Mouse (Mus musculus) kidney, postnatal 36 days (tissue): Measurements from ENCODE around the gene C1qtnf5.

Experiments
- DNase-seq, 2 experiments: peaks; one replicate each; pipeline ENCODE4 v3.0.0; 2021 to 2022; ENCODE audit warnings: mixed read lengths in 2 of 2

C1qtnf5 gene

DNA sequence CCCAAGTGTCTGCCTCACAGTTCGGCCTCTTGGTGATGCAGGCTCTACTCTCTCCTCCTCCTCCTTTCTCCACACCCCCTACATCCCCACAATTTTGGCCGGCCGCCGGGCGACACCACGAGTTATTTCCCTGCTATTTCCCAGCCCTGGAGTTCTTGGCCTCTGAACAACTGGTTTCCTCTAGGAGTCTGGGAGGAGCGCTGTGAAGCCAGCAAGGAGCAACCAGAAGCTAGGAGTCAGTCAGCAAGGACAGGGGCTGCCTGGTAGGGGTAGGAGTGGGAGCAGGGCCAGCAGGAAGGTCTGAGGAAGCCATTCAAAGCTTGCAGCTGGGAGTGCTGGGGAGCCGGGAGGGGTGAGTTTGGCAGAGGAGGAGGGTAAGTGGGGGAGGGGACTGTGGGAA, at the start of gene C1qtnf5:
Gene C1qtnf5, plus strand, starts transcription at position 136 of the 400 bp plus-strand sequence.
- peak; percentile 87 for DNase-seq

DNA sequence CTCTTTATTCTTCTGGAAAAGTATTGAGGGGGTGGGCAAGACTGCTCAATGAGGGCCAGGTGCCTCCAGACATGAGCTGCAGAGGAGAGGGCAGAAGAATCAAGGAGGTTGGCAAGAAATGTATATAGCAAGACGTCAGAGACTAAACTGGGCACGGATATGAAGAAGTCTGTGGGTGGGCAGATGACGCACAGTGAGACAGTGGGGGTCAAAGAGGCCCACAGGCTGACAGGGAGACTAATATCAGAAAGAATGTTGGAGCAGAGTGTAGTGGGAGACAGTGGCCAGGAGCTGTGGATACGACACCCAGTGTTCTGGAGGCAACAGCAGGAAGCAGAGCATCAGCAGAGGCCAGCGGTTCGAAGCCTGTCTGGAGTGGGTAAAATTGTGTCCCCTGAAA, 48.4 kb upstream of the C1qtnf5 start:
- no peak for DNase-seq

DNA sequence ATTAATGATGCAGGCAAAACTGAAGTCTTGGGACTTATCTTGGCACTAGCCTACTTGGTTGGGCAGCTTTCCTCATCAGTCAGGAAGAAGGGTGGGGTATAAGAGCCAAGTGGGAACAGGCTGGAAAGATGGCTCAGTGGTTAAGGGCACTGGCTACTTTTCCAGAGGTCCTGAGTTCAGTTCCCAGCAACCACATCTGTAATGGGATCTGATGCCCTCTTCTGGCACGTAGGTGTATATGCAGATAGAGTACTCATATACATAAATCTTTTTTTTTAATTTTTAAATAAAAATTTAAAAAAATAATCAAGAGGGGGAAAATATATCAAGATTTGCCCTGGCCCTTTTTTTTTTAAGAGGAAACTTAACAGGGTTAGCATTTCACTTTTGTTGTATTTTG, 41.9 kb upstream of the C1qtnf5 start:
- DNase-seq, result no peak

DNA sequence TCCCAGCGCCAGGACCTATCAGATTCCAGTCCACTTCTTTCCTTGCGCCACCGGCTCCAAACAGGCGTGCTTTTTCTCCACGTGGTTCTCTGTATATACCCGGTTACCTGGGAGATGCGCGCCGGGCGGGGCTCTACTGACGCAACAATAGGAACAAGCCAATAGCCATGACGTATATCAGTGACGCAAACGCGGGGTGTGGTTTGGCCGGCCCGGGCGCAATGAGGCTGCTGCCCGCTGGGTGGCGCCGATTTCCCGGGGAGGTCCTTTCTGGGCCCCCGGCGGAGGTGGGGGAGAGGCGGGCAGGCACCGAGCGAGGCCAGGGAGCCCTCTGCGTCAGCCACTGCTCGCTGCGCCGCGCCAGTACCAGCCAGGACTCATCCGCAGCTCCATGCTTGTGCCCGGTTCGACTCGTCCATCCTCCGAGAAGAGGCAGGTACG, 40.2 kb upstream of the C1qtnf5 start, which contains the start of gene Usp2:
Gene Usp2, plus strand, starts transcription at position 237 of the 441 bp plus-strand sequence.
- peak; percentile 99 to 100 for DNase-seq

DNA sequence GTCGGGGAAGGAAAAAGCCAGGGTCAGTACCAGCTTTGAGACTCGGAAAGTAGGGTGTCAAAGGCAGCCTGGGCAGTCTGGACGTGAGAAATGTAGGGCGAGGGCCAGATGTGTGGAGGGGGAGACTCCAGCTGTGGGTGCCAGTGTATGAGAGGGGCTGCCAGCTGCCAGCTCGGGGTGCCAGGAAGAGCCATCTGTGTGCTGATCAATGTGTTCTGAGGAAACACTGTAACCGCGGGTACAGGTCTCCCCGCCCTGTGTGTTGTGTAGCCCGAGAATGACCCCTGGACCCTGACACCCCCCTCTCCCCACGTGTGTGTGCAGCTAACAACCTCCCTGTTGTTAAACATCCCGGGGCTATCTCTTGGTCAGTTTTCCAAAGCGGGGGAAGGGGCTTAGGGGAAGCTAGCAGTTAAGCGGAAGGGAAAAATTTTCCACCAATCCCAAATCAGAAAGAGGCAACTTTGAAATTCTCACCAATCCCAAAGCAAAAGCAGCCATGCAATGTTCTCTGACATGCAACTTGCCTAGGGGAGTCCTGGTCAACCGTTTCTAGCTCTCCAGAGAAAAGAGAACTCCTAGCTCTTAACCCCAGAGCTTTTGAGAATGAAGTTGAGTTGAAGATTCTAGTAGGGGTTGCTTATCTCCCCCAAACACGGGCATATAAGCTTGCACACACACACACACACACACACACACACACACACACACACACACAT, 39.6 kb upstream of the C1qtnf5 start:
- no peak for DNase-seq

DNA sequence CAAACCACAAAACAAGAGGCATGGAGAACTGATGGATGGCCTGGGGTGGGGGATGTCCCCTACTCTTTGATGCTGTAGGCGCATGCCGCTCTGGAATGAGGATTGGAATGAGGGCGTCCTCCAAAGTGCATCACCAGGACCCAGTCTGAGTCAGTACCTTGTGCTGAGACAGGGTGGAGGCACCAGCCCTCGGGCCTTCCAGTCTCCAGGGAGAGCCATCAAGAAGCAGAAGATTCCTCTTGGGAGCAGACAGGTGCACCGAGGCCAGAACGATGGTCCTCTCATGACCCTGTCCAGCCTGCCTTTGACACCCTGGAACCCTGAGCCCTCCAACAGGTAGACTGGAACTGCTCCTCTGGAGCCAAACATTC, 39.1 kb upstream of the C1qtnf5 start:
- DNase-seq, result no peak

DNA sequence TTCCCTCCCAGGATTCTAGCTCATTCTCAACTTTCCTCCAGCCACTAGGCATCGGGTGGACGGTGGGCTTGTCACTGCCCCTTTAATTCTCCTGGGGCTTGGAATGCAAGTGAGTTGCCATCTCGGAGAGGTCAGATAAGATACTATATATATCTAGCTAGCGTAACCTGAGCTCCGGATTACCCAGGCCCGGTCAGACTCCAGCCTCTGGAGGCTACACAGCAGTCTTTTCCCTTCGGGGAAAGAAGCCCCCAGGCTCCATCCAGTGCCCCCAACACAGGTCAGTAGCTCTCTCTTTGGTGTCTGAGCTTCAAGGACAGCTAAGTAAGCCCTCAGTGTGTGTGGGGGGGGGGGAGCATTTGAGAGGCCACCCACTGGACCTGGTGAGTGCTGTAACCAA, 37.8 kb upstream of the C1qtnf5 start:
- DNase-seq, result no peak

DNA sequence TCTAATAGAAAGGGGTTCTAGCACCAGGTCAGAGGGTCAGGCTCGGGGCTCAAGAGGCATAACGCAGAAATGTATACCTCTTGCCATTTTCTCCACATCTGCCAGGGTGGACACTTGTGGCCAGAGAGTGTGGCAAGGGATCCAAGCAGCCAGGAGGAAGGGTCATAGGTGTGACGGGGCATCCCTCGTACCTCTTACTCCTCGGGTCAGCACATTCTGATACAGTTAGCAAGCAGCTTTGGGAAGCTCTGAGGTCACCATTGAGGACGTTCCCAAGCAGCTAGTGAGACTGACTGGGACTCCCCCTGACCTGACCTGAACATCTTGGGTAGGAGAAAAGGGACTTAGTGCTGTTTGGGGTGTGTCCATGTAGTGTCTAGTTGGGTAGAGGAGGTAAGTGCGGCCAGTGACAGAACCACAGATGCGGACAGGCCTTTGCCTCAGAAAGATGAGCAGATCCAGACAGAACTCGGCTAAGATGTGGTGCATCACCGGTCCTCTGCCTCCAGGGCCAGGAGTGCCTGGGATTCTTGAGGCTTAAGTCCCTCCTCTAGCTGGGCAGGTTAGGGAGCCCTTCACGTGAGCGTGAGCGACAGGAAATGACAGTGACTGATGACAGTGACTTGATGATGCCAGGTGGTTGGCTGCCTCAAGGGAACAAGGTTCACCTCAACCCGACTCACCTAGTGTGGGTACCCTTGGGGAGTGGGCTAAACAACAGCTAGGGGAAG, 36.8 kb upstream of the C1qtnf5 start:
- no peak for DNase-seq

DNA sequence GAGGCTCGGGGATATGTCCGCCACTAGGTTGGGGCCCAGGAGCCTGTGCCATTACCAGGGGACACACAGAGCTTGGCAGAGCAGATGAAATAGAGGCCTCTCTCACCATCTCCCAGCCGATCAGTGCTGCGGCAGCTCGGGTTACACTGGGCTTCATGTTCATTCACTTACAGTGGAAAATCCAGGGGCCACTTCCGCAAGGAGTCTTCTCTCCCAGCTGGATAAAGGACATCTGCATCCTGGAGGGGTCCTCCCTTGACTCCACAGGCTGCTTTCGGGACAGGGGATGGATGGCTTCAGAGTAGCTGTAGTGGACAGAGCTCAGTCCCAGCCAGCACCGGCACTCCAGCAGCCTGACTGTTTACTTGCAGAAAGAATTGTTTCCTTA, 36.2 kb upstream of the C1qtnf5 start:
- DNase-seq, result no peak

DNA sequence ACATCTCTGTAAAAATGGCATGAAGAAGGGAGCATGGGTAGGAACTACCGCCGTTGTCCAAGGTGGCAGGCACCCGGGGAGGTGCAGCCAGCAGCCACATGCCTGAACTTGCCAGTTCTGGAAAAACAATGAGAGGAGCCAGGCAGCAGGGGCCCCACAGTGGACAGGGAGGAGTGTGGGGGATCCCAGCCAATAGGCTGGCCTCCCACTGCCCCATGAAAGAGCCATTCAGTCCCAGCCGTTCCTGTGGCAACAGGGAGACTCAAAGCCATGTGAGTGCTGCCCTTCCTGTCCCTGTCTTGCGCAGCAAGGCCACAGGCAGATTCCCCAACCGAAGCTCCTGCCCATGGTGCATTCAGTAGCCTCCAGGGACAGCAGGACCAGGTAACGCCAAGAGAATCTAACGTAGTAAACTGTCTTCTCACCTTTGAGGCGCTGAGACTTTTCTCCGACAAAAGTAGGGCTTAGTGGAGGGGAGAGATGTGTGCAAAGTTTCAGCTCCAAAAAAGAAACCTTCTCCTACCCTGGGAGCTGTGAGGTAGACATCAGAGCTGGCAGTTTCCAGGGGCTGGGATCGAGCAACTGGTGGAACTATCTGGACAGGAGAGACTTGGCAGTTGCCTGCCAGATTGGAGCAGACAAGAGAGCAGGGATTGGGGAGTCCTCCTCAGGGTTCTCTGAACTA, 35.0 kb upstream of the C1qtnf5 start:
- DNase-seq, result no peak

DNA sequence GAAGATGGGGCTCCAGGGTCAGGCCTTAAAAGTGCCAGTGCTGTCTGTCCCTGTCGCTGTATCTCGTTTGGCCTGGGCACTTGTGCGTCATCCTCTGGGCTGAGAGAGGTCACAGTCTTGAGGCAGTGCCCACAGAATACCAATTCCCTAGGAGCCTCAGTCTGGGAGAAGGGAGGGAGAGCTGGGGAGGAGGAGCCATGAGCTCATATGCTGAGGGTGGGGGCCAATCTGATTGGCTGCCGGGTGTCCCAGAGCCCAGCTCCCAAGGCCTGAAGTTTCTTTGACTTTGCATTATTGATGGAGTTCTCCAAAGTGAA, 34.5 kb upstream of the C1qtnf5 start:
- no peak for DNase-seq

DNA sequence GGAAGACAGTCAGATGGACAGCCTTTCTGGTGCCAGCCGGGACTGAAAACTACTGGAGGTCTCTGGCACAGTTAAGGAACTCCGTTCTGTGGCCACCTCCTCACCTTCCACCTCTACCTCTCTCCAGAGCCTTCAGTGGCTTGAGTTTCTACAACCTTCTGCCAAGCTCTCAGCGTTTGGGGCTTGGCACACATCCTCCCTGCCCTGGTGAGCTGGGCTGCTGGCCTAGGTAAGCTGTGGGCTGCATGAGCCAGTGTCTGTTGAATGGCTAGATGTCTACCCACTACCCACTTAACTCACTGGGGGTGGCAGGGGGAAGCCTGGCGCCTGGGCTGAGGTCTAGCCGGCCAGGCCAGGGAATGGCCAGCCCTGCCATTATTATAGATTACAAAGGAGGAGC, 33.9 kb upstream of the C1qtnf5 start:
- DNase-seq, result no peak

DNA sequence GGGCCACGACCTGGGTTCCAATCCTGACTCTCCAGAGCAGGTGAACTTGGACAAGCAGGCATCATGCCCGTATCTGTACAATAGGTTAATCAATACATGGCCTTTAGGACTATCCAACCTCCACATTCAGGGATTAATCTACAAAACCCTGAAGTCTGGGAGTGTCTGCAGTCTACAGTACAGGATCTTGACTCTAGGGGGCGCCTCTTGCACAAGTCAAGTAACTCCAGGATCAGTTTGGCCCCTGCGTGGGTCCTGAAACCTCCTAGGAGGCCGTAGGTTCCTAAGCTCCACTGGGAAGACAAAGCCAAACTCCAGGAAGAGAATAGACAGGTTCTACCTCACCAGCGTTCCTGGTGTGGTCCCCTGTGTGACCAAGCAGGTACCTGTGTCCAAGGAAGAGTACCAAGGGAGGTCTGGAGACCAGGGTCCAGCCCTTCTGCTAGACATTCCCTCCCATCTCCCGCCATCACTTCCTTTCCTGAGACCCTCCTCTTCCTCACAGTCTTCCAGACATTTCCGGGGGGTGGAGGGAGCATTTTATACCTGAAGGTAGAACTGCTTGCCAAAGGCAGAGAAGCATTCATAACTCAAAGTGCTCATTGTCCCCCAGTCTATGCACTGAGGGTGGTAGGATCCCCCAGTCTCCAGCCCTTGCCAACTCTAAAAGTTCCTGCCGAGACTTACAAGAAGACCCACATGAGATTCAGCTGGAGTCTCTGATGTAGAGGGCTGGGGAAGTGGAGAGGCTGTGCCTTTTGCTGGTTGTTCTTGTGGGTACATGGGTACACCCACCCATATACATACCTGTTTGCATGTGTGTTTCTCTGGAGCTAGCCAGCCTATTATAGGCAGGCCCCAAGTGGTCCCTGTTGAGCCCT, 32.4 kb upstream of the C1qtnf5 start:
- DNase-seq, result peak; percentile 66 to 83

DNA sequence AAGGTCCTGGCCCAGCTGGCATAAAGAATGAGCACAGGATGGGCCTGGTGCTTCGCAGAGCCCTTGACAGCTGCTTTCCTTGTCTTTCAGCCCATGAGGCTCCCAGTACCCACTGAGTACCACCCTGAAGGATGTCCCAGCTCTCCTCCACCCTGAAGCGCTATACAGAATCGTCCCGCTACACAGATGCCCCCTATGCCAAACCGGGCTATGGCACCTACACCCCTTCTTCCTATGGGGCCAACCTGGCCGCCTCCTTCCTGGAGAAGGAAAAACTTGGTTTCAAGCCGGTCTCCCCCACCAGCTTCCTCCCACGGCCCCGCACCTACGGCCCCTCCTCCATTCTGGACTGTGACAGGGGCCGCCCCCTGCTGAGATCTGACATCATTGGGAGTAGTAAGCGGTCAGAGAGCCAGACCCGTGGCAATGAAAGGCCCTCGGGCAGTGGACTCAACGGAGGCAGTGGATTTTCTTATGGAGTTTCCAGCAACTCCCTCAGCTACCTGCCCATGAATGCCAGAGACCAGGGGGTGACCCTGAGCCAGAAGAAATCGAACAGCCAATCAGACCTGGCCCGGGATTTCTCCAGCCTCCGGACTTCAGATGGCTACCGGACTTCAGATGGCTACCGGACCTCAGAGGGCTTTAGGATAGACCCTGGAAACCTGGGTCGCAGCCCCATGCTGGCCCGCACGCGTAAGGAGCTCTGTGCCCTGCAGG, 31.6 kb upstream of the C1qtnf5 start:
- peak; percentile 64 to 66 for DNase-seq

DNA sequence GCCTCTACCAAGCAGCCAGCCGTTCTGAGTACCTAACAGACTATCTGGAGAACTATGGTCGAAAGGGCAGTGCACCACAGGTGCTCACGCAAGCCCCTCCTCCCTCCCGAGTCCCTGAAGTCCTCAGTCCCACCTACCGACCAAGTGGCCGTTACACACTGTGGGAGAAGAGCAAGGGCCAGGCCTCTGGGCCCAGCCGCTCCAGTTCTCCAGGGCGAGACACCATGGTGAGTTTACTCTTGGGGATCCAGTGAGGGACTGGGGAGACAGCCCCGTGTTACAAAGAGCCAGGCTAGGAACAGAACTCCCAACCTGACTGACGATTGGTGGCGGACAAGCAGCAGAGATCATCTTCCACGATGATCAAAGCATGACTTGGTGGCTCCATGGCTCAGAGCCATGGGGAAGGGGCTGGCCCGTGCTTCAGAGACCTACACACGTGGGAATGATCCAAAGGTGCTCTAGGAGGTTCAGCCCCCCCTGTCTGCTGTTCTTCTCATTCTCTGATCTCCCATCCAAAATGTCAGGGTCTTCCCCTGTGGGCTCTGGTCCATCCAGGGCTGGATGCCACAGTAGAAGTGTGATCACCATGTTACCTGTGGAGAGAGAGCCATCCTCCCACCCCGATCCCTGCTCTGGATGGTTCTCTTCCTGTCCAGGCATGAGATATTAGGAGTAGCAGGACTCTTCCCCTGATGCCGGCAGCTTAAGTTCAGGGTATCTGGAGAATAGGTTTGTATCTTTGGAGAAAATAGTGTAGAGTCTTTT, 30.9 kb upstream of the C1qtnf5 start:
- DNase-seq, result peak; percentile 57 to 63

DNA sequence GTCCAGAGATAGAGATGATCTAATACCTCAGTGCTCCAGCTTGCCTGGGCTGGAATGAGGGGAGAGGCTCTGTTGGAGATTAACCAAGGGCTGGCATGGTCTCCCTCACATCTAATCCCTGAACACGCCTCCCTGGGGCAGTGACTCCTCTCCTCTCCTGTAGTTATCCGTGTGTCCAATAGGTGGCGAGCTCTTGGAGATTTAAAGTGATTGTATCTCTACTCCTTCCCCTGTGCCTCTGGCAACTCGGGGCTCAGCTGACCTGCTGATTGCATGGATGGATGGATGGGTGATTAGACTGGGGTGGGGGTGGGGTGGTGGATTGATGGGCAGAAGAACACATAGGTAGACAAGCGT, 30.3 kb upstream of the C1qtnf5 start:
- DNase-seq, result peak; percentile 85 to 93

DNA sequence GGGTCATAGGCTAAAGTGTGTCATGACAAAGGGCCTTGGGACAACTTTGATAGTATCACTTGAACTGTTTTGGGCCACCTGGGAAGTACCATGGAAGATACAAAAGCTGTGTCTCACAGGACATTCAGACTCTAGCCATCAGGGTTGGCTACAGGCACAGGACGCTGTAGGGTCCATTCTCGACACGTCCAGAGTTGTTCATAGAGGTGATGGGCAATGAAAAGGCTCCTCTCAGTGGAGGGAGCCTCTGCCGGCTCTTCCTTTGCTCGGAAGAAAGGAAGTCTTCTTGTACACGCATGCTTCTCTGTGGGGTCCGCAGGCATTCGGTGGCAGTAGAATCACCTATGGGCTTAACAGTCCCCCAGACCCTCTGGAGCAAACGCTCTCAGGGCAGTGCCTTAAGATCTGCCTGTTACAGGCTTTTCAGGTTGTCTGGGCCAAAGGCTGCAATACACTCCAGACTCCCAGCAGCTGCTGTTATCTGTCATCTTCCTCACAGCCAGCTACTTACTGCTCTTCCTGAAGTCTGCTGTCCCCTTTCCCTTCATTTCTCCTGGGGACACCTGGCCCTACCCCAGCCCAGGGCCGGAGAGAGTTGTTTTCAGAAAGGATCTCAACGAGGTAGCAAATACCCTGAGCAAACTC, 29.7 kb upstream of the C1qtnf5 start:
- DNase-seq, result no peak

DNA sequence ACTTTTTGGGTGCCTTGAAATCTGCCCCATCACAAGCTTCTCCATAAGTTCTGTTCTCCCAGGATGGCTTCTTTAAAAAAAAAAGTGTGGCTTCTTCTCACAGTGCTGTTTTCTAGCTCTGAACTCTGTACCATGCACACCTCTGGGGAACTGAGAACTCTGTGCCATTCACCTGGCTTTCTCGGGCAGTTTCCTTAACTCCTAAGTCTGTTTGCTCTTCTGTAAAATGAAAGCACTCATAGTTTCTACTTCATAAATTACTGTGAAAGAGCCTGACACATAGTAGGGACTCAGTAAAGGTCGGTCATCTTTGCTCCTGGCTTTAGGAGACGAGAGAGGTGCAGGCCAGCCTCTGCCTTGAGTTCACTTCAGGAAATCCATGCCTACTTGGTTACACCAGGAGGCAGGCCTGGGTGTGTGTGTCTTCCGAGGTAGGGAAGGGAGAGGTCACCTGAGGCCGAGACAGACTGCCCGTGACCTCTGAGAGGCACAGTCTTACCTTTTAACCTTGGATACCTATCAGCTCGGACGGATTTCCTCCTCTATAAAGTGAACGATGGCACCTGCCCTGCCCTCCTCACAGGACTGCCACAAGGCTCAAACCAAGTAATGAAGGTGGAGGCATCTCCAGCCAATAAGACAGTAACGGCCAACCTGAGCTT, 28.8 kb upstream of the C1qtnf5 start:
- DNase-seq, result peak; percentile 67 to 75

DNA sequence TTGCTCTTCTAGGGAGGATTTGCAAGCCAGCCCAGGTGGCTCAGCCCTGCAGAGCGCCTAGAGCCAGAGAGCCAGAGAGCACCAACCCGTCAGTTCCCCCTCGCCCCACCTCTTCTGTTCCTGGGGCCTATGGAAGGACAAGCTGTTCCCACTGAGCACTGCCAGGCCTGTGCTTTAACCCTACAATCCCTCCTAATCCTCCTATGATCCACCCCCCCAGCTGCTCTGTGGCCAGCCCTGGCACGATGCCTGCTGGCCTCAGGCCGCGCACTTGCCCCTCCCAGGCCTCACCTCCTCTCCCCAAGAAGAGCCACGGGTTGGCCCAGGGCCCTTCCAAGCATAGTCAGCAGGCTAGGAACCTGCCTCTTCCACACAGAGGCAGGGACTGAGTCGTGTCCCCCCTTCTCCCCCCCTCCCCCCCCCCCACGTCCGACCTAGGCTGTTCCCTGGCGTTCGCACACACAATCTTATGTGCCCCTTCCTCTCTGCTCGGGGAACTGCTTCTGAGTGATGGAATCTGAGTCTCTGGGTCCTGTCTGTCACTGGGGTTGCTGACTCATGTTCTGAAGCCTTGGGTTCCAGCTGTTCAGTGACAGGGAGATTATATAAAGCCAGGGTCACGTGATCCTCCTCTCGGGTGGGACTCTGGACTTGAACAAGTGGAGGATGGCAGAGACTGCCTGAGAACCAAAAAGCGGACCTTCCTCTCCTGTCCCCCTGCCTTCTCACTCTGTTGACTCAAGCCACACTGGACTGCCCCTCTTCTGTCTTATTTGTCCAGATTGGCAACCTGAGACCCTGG, 27.9 kb upstream of the C1qtnf5 start:
- peak; percentile 93 to 96 for DNase-seq
